23 mouse cellular contexts compared by ENCODE assay signal in genomic region chr10:68157511-68157910, GRCm38 (mm10).
DNase-seq lines count a peak whose midpoint lies in the region; ATAC-seq and TF ChIP-seq lines count a peak whose summit lies in the region.
"Had no signal": no experiment of that assay in that cellular context is flagged by ENCODE, and none has a peak within 500 bp of the region (broad histone marks: within the 10 kb centered on the region; RNA-seq: fewer than 3 reads in every experiment).

No protein-coding gene starts in this region.

- TF ChIP-seq POLR2A in heart, adult 2 months (IDR thresholded peaks at IDR 0.05; ENCODE audit: insufficient read depth, low read depth, low read length) = no peak

- H3K36me3 ChIP-seq in embryonic facial prominence, embryonic 13.5 days = peaks cover 23% of the 10 kb centered on the region
- no peaks in the 10 kb centered on the region for H3K36me3 ChIP-seq in embryonic facial prominence, embryonic 10.5 days (replicated peaks)
- peaks cover 3% of the 10 kb centered on the region; the same call in 1 of the 2 replicates for H3K36me3 ChIP-seq in lung, embryonic 14.5 days (ENCODE audit: insufficient read depth)
- H3K36me3 ChIP-seq in embryonic facial prominence, embryonic 15.5 days = no peaks in the 10 kb centered on the region
- peaks cover 7% of the 10 kb centered on the region; the same call in 1 of the 2 replicates for H3K36me3 ChIP-seq in liver, embryonic 15.5 days (replicated peaks)
- H3K36me3 ChIP-seq in heart, adult 2 months (ENCODE audit: control insufficient read depth, insufficient read depth, low read length) = no peaks in the 10 kb centered on the region
- H3K36me3 ChIP-seq: heart, embryonic 10.5 days; midbrain, embryonic 13.5 days had no signal

- 55% methylated on average over 8 of the region's 8 CpGs for WGBS in embryonic facial prominence, embryonic 13.5 days
- WGBS in embryonic facial prominence, embryonic 10.5 days = 75% methylated on average over 8 of the region's 8 CpGs
- 57% methylated on average over 8 of the region's 8 CpGs for WGBS in lung, embryonic 14.5 days
- WGBS in embryonic facial prominence, embryonic 15.5 days = 39% methylated on average over 8 of the region's 8 CpGs
- WGBS in liver, embryonic 15.5 days (ENCODE audit: insufficient replicate concordance) = 80% methylated on average over 8 of the region's 8 CpGs
- WGBS in heart, adult 2 months = 88% methylated on average over 8 of the region's 8 CpGs

- intact Hi-C loops in heart, adult 2 months (cut with DNase I) = no loop called here

- TF ChIP-seq CTCF in lung, embryonic 14.5 days (IDR thresholded peaks at IDR 0.05; ENCODE audit: low read depth) = no peak
- no peak for TF ChIP-seq CTCF in heart, adult 2 months (IDR thresholded peaks at IDR 0.05)

- no peak overlapping the region for H3K27ac ChIP-seq in embryonic facial prominence, embryonic 13.5 days
- no peak overlapping the region for H3K27ac ChIP-seq in embryonic facial prominence, embryonic 10.5 days (replicated peaks)
- H3K27ac ChIP-seq in lung, embryonic 14.5 days (ENCODE audit: low read depth) = no peak overlapping the region
- H3K27ac ChIP-seq in embryonic facial prominence, embryonic 15.5 days (replicated peaks) = peak overlapping the region; percentile 53; the same call in 1 of the 2 replicates
- H3K27ac ChIP-seq in liver, embryonic 15.5 days (replicated peaks) = peak overlapping the region; percentile 90; the same call in 1 of the 2 replicates
- H3K27ac ChIP-seq in heart, adult 2 months = no peak overlapping the region
- H3K27ac ChIP-seq: forebrain, embryonic 13.5 days; gastrocnemius, adult 2 months; heart, embryonic 10.5 days; hindbrain, embryonic 14.5 days; midbrain, embryonic 13.5 days had no signal

- H3K4me1 ChIP-seq in embryonic facial prominence, embryonic 13.5 days = peaks cover 28% of the 10 kb centered on the region
- H3K4me1 ChIP-seq in embryonic facial prominence, embryonic 10.5 days = peaks cover 13% of the 10 kb centered on the region
- H3K4me1 ChIP-seq in lung, embryonic 14.5 days (ENCODE audit: insufficient read depth) = 0 out of 2 replicates have a peak, but pooled peaks cover 5% of the 10 kb centered on the region
- peaks cover 22% of the 10 kb centered on the region for H3K4me1 ChIP-seq in embryonic facial prominence, embryonic 15.5 days
- peaks cover 69% of the 10 kb centered on the region for H3K4me1 ChIP-seq in liver, embryonic 15.5 days (replicated peaks)
- no peaks in the 10 kb centered on the region; the same call in 1 of the 2 replicates for H3K4me1 ChIP-seq in heart, adult 2 months (ENCODE audit: control insufficient read depth, insufficient read depth, low read length)

- 0 out of 2 replicates have a peak overlapping the region, but pooled peaks have one; percentile 7 for H3K4me2 ChIP-seq in embryonic facial prominence, embryonic 13.5 days
- H3K4me2 ChIP-seq in lung, embryonic 14.5 days = no peak overlapping the region
- H3K4me2 ChIP-seq in embryonic facial prominence, embryonic 15.5 days (replicated peaks) = 0 out of 2 replicates have a peak overlapping the region, but pooled peaks have one; percentile 15
- H3K4me2 ChIP-seq in liver, embryonic 15.5 days = peak overlapping the region; percentile 62
- H3K4me2 ChIP-seq: forebrain, embryonic 13.5 days; hindbrain, embryonic 14.5 days; midbrain, embryonic 13.5 days had no signal

- TF ChIP-seq EP300 in heart, adult 2 months (IDR thresholded peaks at IDR 0.05; ENCODE audit: insufficient read depth, low read depth, low read length) = no peak

- DNase-seq in embryonic facial prominence, embryonic 10.5 days (ENCODE audit: low spot score) = no peak
- DNase-seq in lung, embryonic 14.5 days = peak; percentile 17
- DNase-seq in lung, adult 18-20 months = no peak
- no peak for DNase-seq in heart, adult 2 months
- DNase-seq in cerebellum, postnatal 25 days = no peak
- DNase-seq: adrenal gland, adult 8-10 months; cerebellum, adult 8-10 months; gastrocnemius, adult 2 months; heart, postnatal 4 days; kidney, adult 9 months; kidney, postnatal 14 days; left cerebral cortex, postnatal 4 days; lung, postnatal 36 days; right cerebral cortex, postnatal 14 days had no signal

- no peak overlapping the region for H3K9ac ChIP-seq in embryonic facial prominence, embryonic 13.5 days
- no peak overlapping the region for H3K9ac ChIP-seq in lung, embryonic 14.5 days
- H3K9ac ChIP-seq in embryonic facial prominence, embryonic 15.5 days = no peak overlapping the region
- H3K9ac ChIP-seq in liver, embryonic 15.5 days = peak overlapping the region; percentile 45; the same call in 1 of the 2 replicates
- no peak overlapping the region for H3K9ac ChIP-seq in heart, adult 2 months (ENCODE audit: low read depth, low read length)
- H3K9ac ChIP-seq: forebrain, embryonic 13.5 days; hindbrain, embryonic 14.5 days; midbrain, embryonic 13.5 days had no signal

- ATAC-seq in embryonic facial prominence, embryonic 13.5 days (ENCODE audit: insufficient number of reproducible peaks, insufficient read depth, low FRiP score, low TSS enrichment, low read depth) = no peak
- ATAC-seq in lung, embryonic 14.5 days (ENCODE audit: insufficient read depth) = no peak
- ATAC-seq in embryonic facial prominence, embryonic 15.5 days (ENCODE audit: insufficient number of reproducible peaks, low FRiP score, low TSS enrichment, low read depth) = no peak
- no peak for ATAC-seq in liver, embryonic 15.5 days (ENCODE audit: insufficient read depth)
- ATAC-seq: forebrain, embryonic 13.5 days; inflammation-experienced regulatory T-cells, adult 6 months; midbrain, embryonic 13.5 days had no signal

- H3K4me3 ChIP-seq in embryonic facial prominence, embryonic 13.5 days = no peak overlapping the region
- H3K4me3 ChIP-seq in embryonic facial prominence, embryonic 10.5 days = no peak overlapping the region
- H3K4me3 ChIP-seq in lung, embryonic 14.5 days (ENCODE audit: low read depth, low read length) = no peak overlapping the region
- H3K4me3 ChIP-seq in embryonic facial prominence, embryonic 15.5 days (replicated peaks) = no peak overlapping the region
- H3K4me3 ChIP-seq in liver, embryonic 15.5 days (replicated peaks) = peak overlapping the region; percentile 53
- H3K4me3 ChIP-seq in heart, adult 2 months = no peak overlapping the region
- H3K4me3 ChIP-seq: forebrain, embryonic 13.5 days; gastrocnemius, adult 2 months; heart, embryonic 10.5 days; megakaryocyte, embryonic 14.5 days; midbrain, embryonic 13.5 days had no signal

- no peaks in the 10 kb centered on the region for H3K9me3 ChIP-seq in embryonic facial prominence, embryonic 13.5 days
- no peaks in the 10 kb centered on the region for H3K9me3 ChIP-seq in embryonic facial prominence, embryonic 10.5 days
- H3K9me3 ChIP-seq in lung, embryonic 14.5 days (ENCODE audit: low read depth, low read length) = no peaks in the 10 kb centered on the region
- H3K9me3 ChIP-seq in embryonic facial prominence, embryonic 15.5 days (replicated peaks) = no peaks in the 10 kb centered on the region
- no peaks in the 10 kb centered on the region for H3K9me3 ChIP-seq in liver, embryonic 15.5 days (replicated peaks)
- H3K9me3 ChIP-seq: forebrain, embryonic 13.5 days; heart, embryonic 10.5 days; megakaryocyte, embryonic 14.5 days; midbrain, embryonic 13.5 days had no signal

- H3K79me2 ChIP-seq in heart, adult 2 months (replicated peaks; ENCODE audit: control insufficient read depth, insufficient read depth, low read length) = no peaks in the 10 kb centered on the region

- H3K27me3 ChIP-seq in embryonic facial prominence, embryonic 13.5 days = no peaks in the 10 kb centered on the region
- H3K27me3 ChIP-seq in embryonic facial prominence, embryonic 10.5 days (replicated peaks; ENCODE audit: low read depth, poor library complexity, severe bottlenecking) = no peaks in the 10 kb centered on the region
- H3K27me3 ChIP-seq in lung, embryonic 14.5 days (ENCODE audit: insufficient read depth, low read length) = no peaks in the 10 kb centered on the region
- H3K27me3 ChIP-seq in embryonic facial prominence, embryonic 15.5 days = no peaks in the 10 kb centered on the region
- H3K27me3 ChIP-seq in liver, embryonic 15.5 days = no peaks in the 10 kb centered on the region
- H3K27me3 ChIP-seq in heart, adult 2 months (ENCODE audit: control insufficient read depth, insufficient read depth, low read length) = no peaks in the 10 kb centered on the region
- H3K27me3 ChIP-seq: forebrain, embryonic 13.5 days; megakaryocyte, embryonic 14.5 days; midbrain, embryonic 13.5 days had no signal

Comparison
In these comparisons a context has a peak if more than half of its experiments do, and no peak if none do; other contexts are left out.
1. H3K27ac ChIP-seq: peak in embryonic facial prominence, embryonic 15.5 days (single experiment) and liver, embryonic 15.5 days (single experiment); none in embryonic facial prominence, embryonic 13.5 days (single experiment), embryonic facial prominence, embryonic 10.5 days (single experiment), lung, embryonic 14.5 days (single experiment) and heart, adult 2 months (single experiment).